Mouse (Mus musculus) neural tube, embryonic 12.5 days (tissue): ENCODE measurements around the gene Mrps27. TPM values are rescaled to one million over a fixed set of nuclear protein-coding genes. Genes with fewer than 3 reads are reported as not detected.
A peak's percentile ranks its signal among the peaks of the same experiment; 100 is the strongest.

Experiments
- ATAC-seq: fragments of 200-750 bp; cut with Nextera tagmentation; 2 replicates; pipeline ENCODE4 v1.8.0; 2017; ENCODE audit warnings: low read depth, mild to moderate bottlenecking, moderate TSS enrichment, moderate library complexity; ENCODE audit not compliant: low FRiP score
- H3K27ac ChIP-seq: fragments of 300-500 bp; sonication (generic); 2 replicates; pipeline ENCODE4 v1.5.1; 2016
- H3K27me3 ChIP-seq: fragments of 300-500 bp; sonication (generic); replicated peaks from 2 replicates; pipeline ENCODE4 v1.6.1; 2016; ENCODE audit warnings: mild to moderate bottlenecking
- H3K36me3 ChIP-seq: fragments of 300-500 bp; sonication (generic); 2 replicates; pipeline ENCODE4 v1.6.1; 2016; ENCODE audit warnings: mild to moderate bottlenecking
- H3K4me1 ChIP-seq: fragments of 300-500 bp; sonication (generic); 2 replicates; pipeline ENCODE4 v1.6.1; 2016
- H3K4me2 ChIP-seq: fragments of 300-500 bp; sonication (generic); replicated peaks from 2 replicates; pipeline ENCODE4 v1.6.1; 2016; ENCODE audit warnings: mild to moderate bottlenecking
- H3K4me3 ChIP-seq: fragments of 300-500 bp; sonication (generic); 2 replicates; pipeline ENCODE4 v1.5.1; 2016
- H3K9ac ChIP-seq: fragments of 300-500 bp; sonication (generic); 2 replicates; pipeline ENCODE4 v1.6.1; 2016; ENCODE audit warnings: mild to moderate bottlenecking
- H3K9me3 ChIP-seq: fragments of 300-500 bp; sonication (generic); 2 replicates; pipeline ENCODE4 v1.6.1; 2016; ENCODE audit warnings: mild to moderate bottlenecking
- WGBS: fragments of 180-500 bp; shearing (Covaris S2); methylation state at CpG from one replicate; pipeline ENCODE4 v1.1.7; 2016; 5-methylcytosine and 5-hydroxymethylcytosine counted together
- polyA plus RNA-seq: library from polyadenylated mRNA; unstranded; fragments of >200 nt; fragmentation: Nextera tagmentation; extraction: Ambion mirVana; gene quantifications from 2 replicates; pipeline ENCODE4 v1.2.1, GENCODE M21; 2016

The Mrps27 gene
- polyA plus RNA-seq, 1 experiment from 2014 or later = 49.4 TPM

GRCm38 (mm10) chr13:99397228-99397627, 52.6 kb downstream of the Mrps27 start:
- 25% methylated on average over 7 of the region's 7 CpGs for WGBS
- peak; percentile 90 for ATAC-seq
- H3K9me3 ChIP-seq = no peaks in the 10 kb centered on the region
- H3K9ac ChIP-seq = no peak overlapping the region
- H3K27ac ChIP-seq = no peak overlapping the region
- no peaks in the 10 kb centered on the region for H3K27me3 ChIP-seq
- no peaks in the 10 kb centered on the region for H3K36me3 ChIP-seq
- H3K4me3 ChIP-seq = no peak overlapping the region
- peaks cover 15% of the 10 kb centered on the region for H3K4me1 ChIP-seq
- no peak overlapping the region for H3K4me2 ChIP-seq

DNA sequence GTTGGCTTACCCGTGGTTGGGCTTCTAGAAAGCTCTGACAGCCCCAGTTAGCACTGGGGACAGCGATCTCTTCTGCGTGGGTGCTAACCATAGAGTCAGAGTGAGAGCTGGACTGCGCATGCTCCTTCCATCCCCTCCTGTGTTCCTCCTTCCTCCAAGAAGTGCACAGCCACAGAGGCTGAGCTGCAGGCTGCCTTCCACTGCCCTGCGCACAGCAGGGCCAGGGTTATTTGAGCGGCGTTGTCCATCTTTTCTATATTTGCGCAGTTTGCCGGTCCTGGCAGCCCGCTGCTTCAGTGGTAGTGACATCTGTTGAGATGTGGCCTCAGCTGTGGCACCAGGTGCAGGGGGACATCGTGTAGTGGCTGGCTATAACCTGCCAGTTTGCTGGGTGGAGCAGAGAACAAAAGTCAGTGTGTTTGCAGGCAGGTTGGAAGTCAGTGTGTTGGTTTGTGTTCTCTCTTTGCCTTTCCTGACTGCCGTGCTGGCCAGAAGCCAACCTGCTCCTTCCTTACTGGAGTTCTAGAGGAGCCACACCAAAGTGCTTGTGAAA, 53.6 kb downstream of the Mrps27 start:
- no peak overlapping the region for H3K27ac ChIP-seq
- H3K4me1 ChIP-seq = peaks cover 15% of the 10 kb centered on the region
- no peak for ATAC-seq
- H3K27me3 ChIP-seq = no peaks in the 10 kb centered on the region
- H3K9ac ChIP-seq = no peak overlapping the region
- H3K4me2 ChIP-seq = no peak overlapping the region
- no peak overlapping the region for H3K4me3 ChIP-seq
- H3K36me3 ChIP-seq = no peaks in the 10 kb centered on the region
- 83% methylated on average over 12 of the region's 12 CpGs for WGBS
- H3K9me3 ChIP-seq = no peaks in the 10 kb centered on the region

GRCm38 (mm10) chr13:99399373-99399772, 54.8 kb downstream of the Mrps27 start:
- ATAC-seq = no peak
- H3K27ac ChIP-seq = no peak overlapping the region
- H3K4me1 ChIP-seq = peaks cover 15% of the 10 kb centered on the region
- H3K36me3 ChIP-seq = peaks cover under 1% of the 10 kb centered on the region; the same call in 1 of the 2 replicates
- no peak overlapping the region for H3K4me3 ChIP-seq
- no peaks in the 10 kb centered on the region for H3K9me3 ChIP-seq
- H3K9ac ChIP-seq = no peak overlapping the region
- H3K27me3 ChIP-seq = no peaks in the 10 kb centered on the region
- WGBS = 87% methylated on average over 4 of the region's 4 CpGs
- no peak overlapping the region for H3K4me2 ChIP-seq

DNA sequence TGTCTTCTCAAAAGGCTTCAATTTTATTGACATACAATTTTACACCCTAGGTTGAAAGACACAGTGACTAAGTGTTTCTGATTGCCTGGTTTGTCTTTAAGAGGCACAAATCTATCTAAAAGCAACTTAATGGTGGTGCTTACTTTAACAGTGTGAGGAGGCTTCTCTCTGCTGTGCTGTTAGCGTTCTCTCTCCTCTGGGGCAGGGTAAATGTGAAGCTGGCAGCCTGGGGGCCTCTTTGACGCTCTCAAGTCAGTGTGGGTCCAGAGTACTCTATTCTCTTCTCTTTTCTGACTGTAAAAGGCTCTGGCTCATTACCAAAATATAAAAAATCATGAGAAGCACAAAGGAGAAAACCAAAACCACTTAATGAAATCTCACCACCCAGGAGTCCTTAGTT, 64.6 kb downstream of the Mrps27 start:
- Histone ChIP-seq H3K4me1 (peaks cover 26% of the 10 kb centered on the region), H3K9ac (no peak overlapping the region), H3K27ac (no peak overlapping the region), H3K4me2 (no peak overlapping the region), H3K36me3 (peaks cover 20% of the 10 kb centered on the region), H3K4me3 (no peak overlapping the region), H3K9me3 (no peaks in the 10 kb centered on the region), H3K27me3 (no peaks in the 10 kb centered on the region)
- no peak for ATAC-seq
- 29% methylated on average over 2 of the region's 2 CpGs for WGBS

- Histone ChIP-seq H3K4me3 (no peak overlapping the region), H3K27ac (no peak overlapping the region), H3K9me3 (no peaks in the 10 kb centered on the region), H3K36me3 (peaks cover 25% of the 10 kb centered on the region), H3K27me3 (no peaks in the 10 kb centered on the region), H3K4me2 (no peak overlapping the region), H3K9ac (no peak overlapping the region), H3K4me1 (peaks cover 39% of the 10 kb centered on the region)
- 91% methylated on average over 14 of the region's 14 CpGs for WGBS
- ATAC-seq = no peak
These were observed 66.3 kb downstream of the Mrps27 start for GRCm38 (mm10) chr13:99410611-99411515.

- H3K27me3 ChIP-seq = no peaks in the 10 kb centered on the region
- peak overlapping the region; percentile 20; the same call in 1 of the 2 replicates for H3K27ac ChIP-seq
- no peak overlapping the region for H3K4me3 ChIP-seq
- no peak overlapping the region for H3K9ac ChIP-seq
- 90% methylated on average over 3 of the region's 3 CpGs for WGBS
- no peaks in the 10 kb centered on the region for H3K9me3 ChIP-seq
- peaks cover 25% of the 10 kb centered on the region for H3K36me3 ChIP-seq
- ATAC-seq = no peak
- H3K4me2 ChIP-seq = no peak overlapping the region
- H3K4me1 ChIP-seq = peaks cover 39% of the 10 kb centered on the region
These were observed 67.2 kb downstream of the Mrps27 start for GRCm38 (mm10) chr13:99411761-99412160.

DNA sequence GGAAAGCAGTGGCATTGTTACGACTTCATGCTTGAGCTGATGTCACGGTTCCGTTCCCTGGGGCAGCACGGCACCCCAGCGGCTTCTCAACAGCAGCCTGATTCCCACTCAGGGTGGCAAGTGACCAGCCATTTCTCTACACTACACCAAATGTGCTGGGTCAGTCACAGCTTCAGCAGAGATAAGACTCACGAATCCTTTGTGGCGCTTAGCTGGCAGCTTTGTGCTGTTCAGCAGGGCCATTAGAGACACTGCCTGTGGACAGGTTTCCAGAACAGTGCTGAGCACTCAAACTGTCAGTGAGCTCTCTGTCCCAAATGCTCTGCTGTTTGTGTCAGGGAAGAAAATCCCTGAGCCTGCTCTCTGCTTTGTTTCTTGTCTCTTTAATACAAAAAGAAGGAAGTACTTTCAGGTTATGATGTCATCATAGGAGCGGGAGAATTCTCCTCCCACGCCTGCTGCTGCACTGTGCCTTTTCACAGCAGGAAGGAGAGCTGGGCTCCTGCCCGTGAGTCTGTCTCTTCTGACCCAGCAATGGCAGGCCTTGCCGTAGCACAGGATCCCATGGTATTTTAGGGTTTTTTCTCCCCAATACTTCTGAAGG, 68.0 kb downstream of the Mrps27 start:
- no peak overlapping the region for H3K9ac ChIP-seq
- H3K27ac ChIP-seq = 0 out of 2 replicates have a peak overlapping the region, but pooled peaks have one; percentile 20
- no peak for ATAC-seq
- 46% methylated on average over 11 of the region's 11 CpGs for WGBS
- H3K9me3 ChIP-seq = no peaks in the 10 kb centered on the region
- peaks cover 39% of the 10 kb centered on the region for H3K4me1 ChIP-seq
- no peaks in the 10 kb centered on the region for H3K27me3 ChIP-seq
- H3K36me3 ChIP-seq = peaks cover 25% of the 10 kb centered on the region
- H3K4me2 ChIP-seq = no peak overlapping the region; the same call in 1 of the 2 replicates
- H3K4me3 ChIP-seq = no peak overlapping the region

DNA sequence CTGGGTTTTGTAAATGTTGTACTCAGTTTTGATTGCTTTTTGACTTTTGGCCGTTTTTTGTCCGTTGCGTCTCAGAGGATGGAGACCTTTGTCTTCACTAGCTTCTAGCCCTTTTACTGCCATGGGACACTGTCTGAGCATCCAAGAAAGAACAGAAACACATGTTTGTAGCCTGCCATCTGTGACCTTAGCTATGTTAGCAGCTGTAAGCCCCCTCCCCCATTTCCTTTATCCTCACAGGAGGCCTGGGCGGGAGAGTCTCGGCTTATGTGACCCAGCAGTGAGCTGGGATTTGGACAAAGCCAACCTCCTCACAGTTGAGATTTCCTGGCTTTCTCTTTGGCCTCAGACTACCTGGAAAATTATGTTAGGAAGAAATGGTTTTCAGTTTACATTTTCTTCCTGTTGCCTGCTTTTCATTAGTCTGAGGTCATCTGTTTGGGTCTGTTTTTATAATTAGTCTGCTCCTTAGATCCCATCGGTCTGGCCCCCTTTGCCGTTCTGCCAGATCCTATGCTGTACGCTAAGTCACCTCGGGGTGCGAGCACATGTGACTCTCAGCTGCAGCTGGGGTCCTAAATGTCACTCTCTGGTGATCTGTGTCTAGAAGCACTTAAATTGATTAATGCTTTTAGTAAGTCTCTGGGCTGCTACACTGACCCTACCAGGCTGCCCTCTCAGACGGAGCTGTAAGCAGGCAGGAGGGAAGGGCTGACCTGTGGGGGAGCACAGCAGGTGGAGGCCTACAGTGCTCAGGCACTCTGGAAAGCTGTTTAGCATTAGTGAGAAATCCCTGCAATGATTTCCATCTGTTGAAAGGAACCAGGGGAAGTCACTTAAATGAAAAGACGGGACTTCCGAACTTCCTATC, 69.1 kb downstream of the Mrps27 start:
- H3K9ac ChIP-seq = no peak overlapping the region
- 29% methylated on average over 13 of the region's 13 CpGs for WGBS
- ATAC-seq = peak; percentile 60
- H3K27ac ChIP-seq = no peak overlapping the region; the same call in 1 of the 2 replicates
- H3K27me3 ChIP-seq = no peaks in the 10 kb centered on the region
- peaks cover 39% of the 10 kb centered on the region for H3K4me1 ChIP-seq
- H3K4me2 ChIP-seq = no peak overlapping the region
- no peak overlapping the region for H3K4me3 ChIP-seq
- no peaks in the 10 kb centered on the region for H3K9me3 ChIP-seq
- peaks cover 25% of the 10 kb centered on the region for H3K36me3 ChIP-seq

DNA sequence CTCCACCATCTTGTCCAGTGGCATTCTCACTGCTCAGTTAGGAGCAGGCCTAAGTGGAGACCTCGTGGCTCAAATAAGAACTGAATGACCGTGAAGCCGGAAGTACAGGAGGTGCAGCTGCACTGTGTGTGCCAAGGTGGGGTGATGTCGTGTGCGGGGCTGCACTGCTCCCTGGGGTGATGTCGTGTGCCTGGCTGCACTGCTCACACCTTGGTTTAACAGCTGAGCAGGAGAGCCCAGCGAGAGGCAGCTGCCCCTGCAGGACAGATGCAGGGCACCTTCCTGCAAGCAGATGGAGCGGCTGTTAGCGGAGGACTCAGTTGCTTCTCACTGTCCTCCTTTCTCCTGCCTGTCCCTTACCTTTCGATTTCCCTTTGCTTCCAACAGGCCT, 69.8 kb downstream of the Mrps27 start:
- no peaks in the 10 kb centered on the region for H3K9me3 ChIP-seq
- WGBS = 43% methylated on average over 10 of the region's 10 CpGs
- no peak overlapping the region for H3K4me2 ChIP-seq
- H3K27ac ChIP-seq = no peak overlapping the region
- peaks cover 36% of the 10 kb centered on the region for H3K4me1 ChIP-seq
- peak; percentile 26; the same call in 1 of the 2 replicates for ATAC-seq
- H3K4me3 ChIP-seq = no peak overlapping the region
- H3K36me3 ChIP-seq = peaks cover 25% of the 10 kb centered on the region
- H3K9ac ChIP-seq = peak overlapping the region; percentile 17; the same call in 1 of the 2 replicates
- no peaks in the 10 kb centered on the region for H3K27me3 ChIP-seq

GRCm38 (mm10) chr13:99416601-99417000, 72.0 kb downstream of the Mrps27 start:
- Histone ChIP-seq H3K4me1 (peaks cover 36% of the 10 kb centered on the region), H3K9me3 (no peaks in the 10 kb centered on the region), H3K27ac (no peak overlapping the region), H3K27me3 (no peaks in the 10 kb centered on the region), H3K4me3 (no peak overlapping the region), H3K9ac (no peak overlapping the region), H3K4me2 (no peak overlapping the region), H3K36me3 (peaks cover 26% of the 10 kb centered on the region)
- no peak for ATAC-seq
- WGBS = 88% methylated on average over 9 of the region's 9 CpGs

GRCm38 (mm10) chr13:99423581-99423980, 79.0 kb downstream of the Mrps27 start:
- H3K9me3 ChIP-seq = no peaks in the 10 kb centered on the region
- no peak overlapping the region for H3K4me3 ChIP-seq
- 55% methylated on average over 13 of the region's 13 CpGs for WGBS
- H3K9ac ChIP-seq = no peak overlapping the region
- no peak overlapping the region for H3K4me2 ChIP-seq
- no peaks in the 10 kb centered on the region for H3K4me1 ChIP-seq
- no peak overlapping the region for H3K27ac ChIP-seq
- H3K36me3 ChIP-seq = peaks cover 67% of the 10 kb centered on the region
- no peaks in the 10 kb centered on the region for H3K27me3 ChIP-seq
- ATAC-seq = no peak
